Mouse (Mus musculus) c-Kit-positive CD71-negative TER-119-negative erythroid progenitor cells, embryonic 14.5 days (primary cell): ENCODE measurements around the gene Naif1.
A peak's percentile ranks its signal among the peaks of the same experiment; 100 is the strongest.
"Not testable (repeated sequence)": the region's sequence is repeated elsewhere in the genome, so short reads cannot be mapped to it uniquely, and the experiment has no call there.

ENCODE experiments used
- DNase-seq: peaks from one replicate; pipeline ENCODE4 v3.0.0-alpha.2; 2013; ENCODE audit warnings: low read depth

Naif1 gene

GRCm38 (mm10) chr2:32455101-32455500 is 4.8 kb downstream of the Naif1 start:
- no peak for DNase-seq

DNA sequence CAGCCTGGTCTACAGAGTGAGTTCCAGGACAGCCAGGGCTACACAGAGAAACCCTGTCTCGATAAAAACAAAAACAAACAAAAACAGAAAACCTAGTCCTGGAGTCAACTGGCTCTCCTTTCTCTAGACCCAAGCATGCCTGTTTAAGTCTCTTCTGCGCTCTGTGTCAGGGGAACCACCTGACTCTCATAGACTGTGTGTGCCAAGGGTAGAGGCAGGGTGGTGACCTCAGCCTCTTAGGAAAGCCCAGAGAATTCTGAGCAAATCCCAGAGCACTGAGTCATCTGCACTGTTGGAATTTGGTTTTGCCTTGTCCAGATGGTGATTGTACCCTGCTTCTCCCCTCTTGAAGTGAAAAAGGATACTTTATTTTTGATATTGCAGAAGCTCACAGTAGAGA is 8.0 kb downstream of the Naif1 start:
- DNase-seq: no peak

- no peak for DNase-seq
Observed at GRCm38 (mm10) chr2:32459657-32460056, 9.4 kb downstream of the Naif1 start.

- no peak for DNase-seq
Observed at GRCm38 (mm10) chr2:32463773-32464172, 13.5 kb downstream of the Naif1 start.

GRCm38 (mm10) chr2:32464212-32464891 is 14.1 kb downstream of the Naif1 start:
- no peak for DNase-seq

GRCm38 (mm10) chr2:32471001-32471680 is 20.9 kb downstream of the Naif1 start:
- DNase-seq: no peak

GRCm38 (mm10) chr2:32471681-32472061 is 21.4 kb downstream of the Naif1 start:
- DNase-seq: no peak

- not testable (repeated sequence) for DNase-seq
Observed at GRCm38 (mm10) chr2:32475361-32475760, 25.1 kb downstream of the Naif1 start.

GRCm38 (mm10) chr2:32482351-32482750 is 32.1 kb downstream of the Naif1 start:
- no peak for DNase-seq

- no peak for DNase-seq
Observed at GRCm38 (mm10) chr2:32483179-32483875, 33.1 kb downstream of the Naif1 start.

DNA sequence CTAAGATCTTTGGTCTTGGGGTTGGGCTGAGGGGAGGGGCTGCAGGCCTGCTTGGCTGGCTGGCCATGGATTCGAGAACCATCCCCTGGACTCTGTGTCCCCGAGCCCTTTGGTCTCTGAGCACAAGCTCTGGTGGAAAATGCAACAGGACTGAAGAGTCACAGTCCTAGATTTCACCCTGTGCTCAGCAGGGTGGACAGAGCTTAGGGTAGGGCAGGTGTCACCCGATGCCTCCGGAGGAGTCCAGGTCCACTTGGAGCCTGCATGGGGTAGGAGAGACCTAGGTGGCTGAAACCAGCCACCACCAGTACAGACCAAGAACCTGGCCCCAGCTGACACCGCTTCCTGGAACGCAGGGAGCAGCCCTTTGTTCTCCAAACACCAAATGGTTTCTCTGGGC is 34.7 kb downstream of the Naif1 start:
- no peak for DNase-seq

- DNase-seq: no peak
Observed at GRCm38 (mm10) chr2:32485751-32486150, 35.5 kb downstream of the Naif1 start.

DNA sequence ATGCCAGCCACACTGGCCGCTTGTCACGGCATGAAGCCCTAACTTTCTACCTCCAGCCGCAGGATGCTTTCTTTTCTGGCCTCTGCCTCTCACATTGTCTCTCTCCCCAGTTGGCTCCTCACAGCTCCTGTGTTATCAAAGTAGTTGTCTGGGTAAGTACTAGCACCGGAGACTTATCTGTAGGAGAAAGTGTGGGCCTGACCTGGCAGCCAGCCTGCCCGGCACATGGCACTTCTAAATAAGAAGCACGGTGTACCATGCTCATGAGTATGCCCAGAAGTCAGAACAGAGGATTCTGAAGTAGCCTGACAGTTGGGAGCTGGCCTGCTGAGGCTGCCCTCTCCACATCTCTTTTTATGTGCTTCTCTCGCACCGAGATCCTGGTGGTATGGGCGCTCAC is 35.9 kb downstream of the Naif1 start:
- DNase-seq: no peak

DNA sequence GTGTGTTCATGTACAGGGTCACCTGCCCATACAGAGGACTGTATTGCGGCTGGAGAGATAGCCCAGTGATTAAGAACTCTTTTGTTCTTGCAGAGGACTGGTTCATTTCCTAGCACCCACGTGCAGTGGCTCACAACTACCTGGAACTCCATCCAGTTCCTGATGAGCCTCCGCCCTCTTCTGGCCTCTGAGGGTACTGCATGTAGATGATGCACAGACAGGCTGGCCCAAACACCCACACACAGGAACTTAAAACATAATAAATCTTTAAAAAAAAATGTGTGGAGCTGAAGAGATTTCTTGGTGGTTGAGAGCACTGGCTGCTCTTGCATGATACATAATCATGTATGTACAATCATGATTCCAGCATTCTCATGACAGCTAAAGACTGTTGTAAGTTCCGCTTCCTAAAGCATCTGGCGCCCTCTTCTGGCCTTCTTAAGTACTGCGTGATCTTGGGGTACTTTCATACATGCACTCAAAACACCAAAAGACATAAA is 36.9 kb downstream of the Naif1 start:
- DNase-seq: peak; percentile 88

GRCm38 (mm10) chr2:32488679-32489078 is 38.4 kb downstream of the Naif1 start:
- peak; percentile 88 for DNase-seq

DNA sequence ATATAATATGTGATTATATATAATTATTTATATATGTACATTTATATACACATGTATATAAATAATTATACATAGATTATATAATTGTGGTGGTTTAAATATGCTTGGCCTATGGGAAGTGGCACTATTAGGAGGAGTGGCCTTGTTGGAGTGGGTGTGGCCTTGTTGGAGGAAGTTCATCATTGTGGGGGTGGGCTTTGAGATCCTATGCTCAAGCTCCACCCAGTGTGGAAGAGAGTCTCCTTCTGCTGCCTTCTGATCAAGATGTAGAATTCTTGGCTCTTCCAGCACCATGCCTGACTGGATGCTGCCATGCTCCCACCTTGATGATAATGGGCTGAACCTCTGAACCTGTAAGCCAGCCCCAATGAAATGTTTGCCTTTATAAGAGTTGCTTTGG is 40.5 kb downstream of the Naif1 start:
- not testable (repeated sequence) for DNase-seq

- no peak for DNase-seq
Observed at GRCm38 (mm10) chr2:32492661-32493060, 42.4 kb downstream of the Naif1 start.

DNA sequence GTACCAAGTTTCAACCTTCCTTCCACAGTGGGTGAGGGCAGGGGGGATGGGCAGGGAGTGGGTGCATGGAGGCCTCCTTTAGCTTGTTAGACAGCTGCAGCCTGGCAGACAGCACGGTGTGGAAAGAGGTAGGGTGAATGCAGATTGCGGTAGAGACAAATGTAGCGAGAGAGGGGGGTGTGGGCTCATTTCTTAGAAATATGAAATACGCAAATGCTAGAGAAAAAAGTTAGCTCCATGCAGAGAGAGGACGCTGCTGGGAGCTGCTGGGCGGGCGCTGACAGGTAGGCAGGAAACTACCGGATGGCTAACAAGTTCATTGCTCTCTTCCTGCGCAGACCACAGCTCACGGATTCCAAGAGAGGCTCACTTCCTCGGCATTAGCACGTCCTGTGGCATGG is 43.0 kb downstream of the Naif1 start:
- no peak for DNase-seq

DNA sequence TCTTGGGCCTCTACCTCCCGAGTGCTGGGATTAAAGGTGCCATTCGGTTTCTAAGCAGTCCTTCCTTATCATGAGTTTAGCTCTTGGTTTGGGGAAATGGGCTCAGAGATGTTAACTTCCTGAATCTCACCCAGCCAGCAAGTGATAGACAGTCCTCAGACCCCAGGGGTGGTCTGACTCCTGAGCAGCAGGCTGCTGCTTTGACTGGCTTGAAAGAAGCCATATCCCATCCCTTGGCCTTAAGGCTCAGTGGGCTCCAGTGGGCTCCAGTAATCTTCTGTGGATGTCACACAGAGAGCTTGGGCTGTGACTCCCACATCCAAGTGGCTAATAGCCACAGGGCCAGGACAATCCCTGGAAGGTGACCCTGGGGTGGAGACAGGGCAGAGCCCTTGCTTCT is 44.3 kb downstream of the Naif1 start:
- no peak for DNase-seq

DNA sequence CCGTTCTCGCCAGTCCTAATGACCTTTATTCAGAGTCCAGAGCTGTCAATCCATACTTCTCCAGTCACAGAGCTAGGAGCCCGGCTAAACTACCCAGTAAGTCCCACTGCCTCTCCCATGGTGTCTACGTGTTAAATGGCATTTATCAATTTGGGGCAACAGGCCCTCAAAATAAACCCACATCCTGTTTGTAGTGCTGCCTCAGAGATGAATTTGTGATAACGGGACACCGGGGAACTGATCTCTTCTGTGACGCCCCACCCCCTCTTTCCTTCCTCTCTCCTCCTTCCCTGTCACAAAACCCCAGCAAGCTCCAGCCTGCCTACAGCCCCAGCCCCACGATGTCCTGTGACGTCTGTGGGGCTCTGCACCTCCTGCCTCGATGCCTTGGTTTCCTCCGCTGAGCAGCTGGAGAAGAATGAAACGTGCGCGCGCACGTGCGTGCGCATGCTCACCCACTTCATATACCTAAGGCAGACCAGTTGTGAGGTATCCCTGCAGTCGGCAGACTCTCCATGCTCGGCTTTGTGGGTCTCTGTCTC is 45.0 kb downstream of the Naif1 start:
- peak; percentile 63 for DNase-seq

- no peak for DNase-seq
Observed at GRCm38 (mm10) chr2:32496190-32496589, 45.9 kb downstream of the Naif1 start.

DNA sequence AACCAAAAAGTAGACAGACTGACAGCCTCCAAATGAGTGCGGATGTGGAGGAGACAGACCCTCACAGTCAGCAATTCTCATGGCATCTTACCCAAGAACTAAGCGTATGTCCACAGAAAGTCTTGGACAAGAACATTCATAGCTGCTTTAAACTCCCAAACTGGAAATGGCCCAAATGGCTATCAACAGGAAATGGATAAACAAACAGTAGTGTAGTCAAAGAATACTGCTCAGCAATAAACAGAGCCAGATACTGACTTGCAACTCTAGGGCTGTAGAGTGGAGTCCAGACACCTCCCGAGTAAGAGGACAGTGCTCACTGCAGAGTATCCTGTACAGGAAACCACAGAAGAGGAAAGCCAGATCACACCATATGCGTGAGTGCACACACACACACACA is 49.1 kb downstream of the Naif1 start:
- DNase-seq: no peak

- no peak for DNase-seq
Observed at GRCm38 (mm10) chr2:32500461-32500860, 50.2 kb downstream of the Naif1 start.
